Mouse (Mus musculus): Measurements from ENCODE around the gene a. TPM values are rescaled to one million over a fixed set of nuclear protein-coding genes. Genes with fewer than 3 reads are reported as not detected.

Gene a
- polyA plus RNA-seq, 1 experiment = 1.4 TPM

- Histone ChIP-seq H3K4me3 (ENCODE audit: control insufficient read depth, low read depth, low read length) (no peak overlapping the region), H3K36me3 (ENCODE audit: control insufficient read depth, insufficient read depth, low read length) (no peaks in the 10 kb centered on the region), H3K27me3 (ENCODE audit: control insufficient read depth, insufficient read depth, low read length) (no peaks in the 10 kb centered on the region), H3K27ac (ENCODE audit: control insufficient read depth, insufficient read depth, low read depth, low read length) (no peak overlapping the region), H3K4me1 (ENCODE audit: control insufficient read depth, insufficient read depth, low read length) (no peaks in the 10 kb centered on the region)
- TF ChIP-seq CTCF (IDR thresholded peaks at IDR 0.05; ENCODE audit: control insufficient read depth, insufficient read depth, insufficient replicate concordance, low read depth, low read length) = no peak
- TF ChIP-seq POLR2A (IDR thresholded peaks at IDR 0.05; ENCODE audit: control insufficient read depth, low read depth, low read length) = no peak
These were observed 309.0 kb downstream of the a start for GRCm38 (mm10) chr2:155099994-155100795.

Other genes starting within 250 kb of the a start
- gene 1700003F12Rik, start 244.3 kb upstream of the a start, polyA plus RNA-seq (2012; rRNA removed) = 828 and 1,092 TPM in 2 replicates
- 39.7 and 44.2 TPM in 2 replicates for gene Actl10, start 239.6 kb upstream of the a start, polyA plus RNA-seq (2012; rRNA removed)
- 62.9 and 65.1 TPM in 2 replicates for gene Necab3, start 232.5 kb upstream of the a start, polyA plus RNA-seq (2012; rRNA removed)
- 4.5 and 5.9 TPM in 2 replicates for gene E2f1, start 221.5 kb upstream of the a start, polyA plus RNA-seq (2012; rRNA removed)
- 3.3 TPM in 2 replicates for gene Pxmp4, start 187.7 kb upstream of the a start, polyA plus RNA-seq (2012; rRNA removed)
- 1.1 and 1.2 TPM in 2 replicates for gene Zfp341, start 178.1 kb upstream of the a start, polyA plus RNA-seq (2012; rRNA removed)
- 83.8 and 97.1 TPM in 2 replicates for gene 4930519P11Rik, start 178.0 kb upstream of the a start, polyA plus RNA-seq (2012; rRNA removed)
- 133 and 135 TPM in 2 replicates for gene Chmp4b, start 139.7 kb upstream of the a start, polyA plus RNA-seq (2012; rRNA removed)
- not detected in 2 replicates for gene Gm14214, start 21.4 kb upstream of the a start, polyA plus RNA-seq (2012; rRNA removed)
- gene Raly, start 306 bp upstream of the a start, polyA plus RNA-seq (2012; rRNA removed) = 62.8 and 64.0 TPM in 2 replicates
- gene Eif2s2, start 101.5 kb downstream of the a start, polyA plus RNA-seq (2012; rRNA removed) = 23.3 and 24.5 TPM in 2 replicates
- 42.6 and 58.7 TPM in 2 replicates for gene Gm14226, start 226.9 kb downstream of the a start, polyA plus RNA-seq (2012; rRNA removed)